Mouse (Mus musculus): Measurements from ENCODE around the gene Pls3. TPM values are rescaled to one million over a fixed set of nuclear protein-coding genes. Genes with fewer than 3 reads are reported as not detected.
"Not testable (repeated sequence)": the region's sequence is repeated elsewhere in the genome, so short reads cannot be mapped to it uniquely, and the experiment has no call there.

The Pls3 gene
- polyA plus RNA-seq, 1 experiment: 51.6 TPM

GRCm38 (mm10) chrX:75739464-75739863, 135.5 kb downstream of the Pls3 start:
- not testable (repeated sequence) for H3K4me2 ChIP-seq (ENCODE audit: low read depth); H3K79me2 ChIP-seq (ENCODE audit: control insufficient read depth, insufficient read depth); H3K36me3 ChIP-seq (ENCODE audit: control insufficient read depth, insufficient read depth); H3K4me3 ChIP-seq; H3ac ChIP-seq (ENCODE audit: control insufficient read depth, insufficient read length); H3K27me3 ChIP-seq (ENCODE audit: control insufficient read depth, insufficient read depth, insufficient read length)
